Mouse (Mus musculus): ENCODE data around the gene Foxp1.

Gene Foxp1

GRCm38 (mm10) chr6:99142900-99143755, 379.4 kb downstream of the Foxp1 start:
- H3K27me3 ChIP-seq (ENCODE audit: control insufficient read depth, insufficient read depth, low read length, poor library complexity, severe bottlenecking) = no peaks in the 10 kb centered on the region
- H3K36me3 ChIP-seq (ENCODE audit: control insufficient read depth, insufficient read depth, low read length, poor library complexity, severe bottlenecking) = peaks cover 11% of the 10 kb centered on the region
- no peak for DNase-seq (ENCODE audit: low read depth, low spot score)

GRCm38 (mm10) chr6:99138041-99138440, 384.5 kb downstream of the Foxp1 start:
- DNase-seq (ENCODE audit: low read depth, low spot score) = no peak
- Histone ChIP-seq H3K36me3 (ENCODE audit: control insufficient read depth, insufficient read depth, low read length, poor library complexity, severe bottlenecking) (peaks cover 17% of the 10 kb centered on the region), H3K27me3 (ENCODE audit: control insufficient read depth, insufficient read depth, low read length, poor library complexity, severe bottlenecking) (no peaks in the 10 kb centered on the region)

GRCm38 (mm10) chr6:99137071-99137470, 385.4 kb downstream of the Foxp1 start:
- Histone ChIP-seq H3K27me3 (ENCODE audit: control insufficient read depth, insufficient read depth, low read length, poor library complexity, severe bottlenecking) (no peaks in the 10 kb centered on the region), H3K36me3 (ENCODE audit: control insufficient read depth, insufficient read depth, low read length, poor library complexity, severe bottlenecking) (peaks cover 17% of the 10 kb centered on the region)
- DNase-seq (ENCODE audit: low read depth, low spot score) = no peak

- peaks cover 17% of the 10 kb centered on the region for H3K36me3 ChIP-seq (ENCODE audit: control insufficient read depth, insufficient read depth, low read length, poor library complexity, severe bottlenecking)
- DNase-seq (ENCODE audit: low read depth, low spot score) = no peak
- H3K27me3 ChIP-seq (ENCODE audit: control insufficient read depth, insufficient read depth, low read length, poor library complexity, severe bottlenecking) = no peaks in the 10 kb centered on the region
Measured at GRCm38 (mm10) chr6:99135938-99136729, 386.4 kb downstream of the Foxp1 start.

- H3K27me3 ChIP-seq (ENCODE audit: control insufficient read depth, insufficient read depth, low read length, poor library complexity, severe bottlenecking) = no peaks in the 10 kb centered on the region
- no peak for DNase-seq (ENCODE audit: low read depth, low spot score)
- H3K36me3 ChIP-seq (ENCODE audit: control insufficient read depth, insufficient read depth, low read length, poor library complexity, severe bottlenecking) = peaks cover 7% of the 10 kb centered on the region
Measured at GRCm38 (mm10) chr6:99131815-99132214, 390.7 kb downstream of the Foxp1 start.

GRCm38 (mm10) chr6:99130758-99131410, 391.6 kb downstream of the Foxp1 start:
- peak; percentile 25 for DNase-seq (ENCODE audit: low read depth, low spot score)
- Histone ChIP-seq H3K36me3 (ENCODE audit: control insufficient read depth, insufficient read depth, low read length, poor library complexity, severe bottlenecking) (peaks cover 7% of the 10 kb centered on the region), H3K27me3 (ENCODE audit: control insufficient read depth, insufficient read depth, low read length, poor library complexity, severe bottlenecking) (no peaks in the 10 kb centered on the region)

GRCm38 (mm10) chr6:99126717-99127116, 395.8 kb downstream of the Foxp1 start:
- Histone ChIP-seq H3K36me3 (ENCODE audit: control insufficient read depth, insufficient read depth, low read length, poor library complexity, severe bottlenecking) (peaks cover 2% of the 10 kb centered on the region; the same call in 1 of the 2 replicates), H3K27me3 (ENCODE audit: control insufficient read depth, insufficient read depth, low read length, poor library complexity, severe bottlenecking) (no peaks in the 10 kb centered on the region)
- DNase-seq (ENCODE audit: low read depth, low spot score) = peak; percentile 71

GRCm38 (mm10) chr6:99120776-99121766, 401.4 kb downstream of the Foxp1 start:
- Histone ChIP-seq H3K27me3 (ENCODE audit: control insufficient read depth, insufficient read depth, low read length, poor library complexity, severe bottlenecking) (no peaks in the 10 kb centered on the region), H3K36me3 (ENCODE audit: control insufficient read depth, insufficient read depth, low read length, poor library complexity, severe bottlenecking) (peaks cover 9% of the 10 kb centered on the region; the same call in 1 of the 2 replicates)
- no peak for DNase-seq (ENCODE audit: low read depth, low spot score)

GRCm38 (mm10) chr6:99118534-99118933, 404.0 kb downstream of the Foxp1 start:
- H3K27me3 ChIP-seq (ENCODE audit: control insufficient read depth, insufficient read depth, low read length, poor library complexity, severe bottlenecking) = no peaks in the 10 kb centered on the region
- H3K36me3 ChIP-seq (ENCODE audit: control insufficient read depth, insufficient read depth, low read length, poor library complexity, severe bottlenecking) = peaks cover 11% of the 10 kb centered on the region; the same call in 1 of the 2 replicates
- no peak for DNase-seq (ENCODE audit: low read depth, low spot score)

- Histone ChIP-seq H3K27me3 (ENCODE audit: control insufficient read depth, insufficient read depth, low read length, poor library complexity, severe bottlenecking) (no peaks in the 10 kb centered on the region), H3K36me3 (ENCODE audit: control insufficient read depth, insufficient read depth, low read length, poor library complexity, severe bottlenecking) (peaks cover 14% of the 10 kb centered on the region; the same call in 1 of the 2 replicates)
- no peak for DNase-seq (ENCODE audit: low read depth, low spot score)
Measured at GRCm38 (mm10) chr6:99117411-99117810, 405.1 kb downstream of the Foxp1 start.

GRCm38 (mm10) chr6:99111856-99112255, 410.7 kb downstream of the Foxp1 start:
- no peak for DNase-seq (ENCODE audit: low read depth, low spot score)
- H3K36me3 ChIP-seq (ENCODE audit: control insufficient read depth, insufficient read depth, low read length, poor library complexity, severe bottlenecking) = peaks cover 7% of the 10 kb centered on the region; the same call in 1 of the 2 replicates
- H3K27me3 ChIP-seq (ENCODE audit: control insufficient read depth, insufficient read depth, low read length, poor library complexity, severe bottlenecking) = no peaks in the 10 kb centered on the region

- DNase-seq (ENCODE audit: low read depth, low spot score) = no peak
- Histone ChIP-seq H3K36me3 (ENCODE audit: control insufficient read depth, insufficient read depth, low read length, poor library complexity, severe bottlenecking) (peaks cover 4% of the 10 kb centered on the region; the same call in 1 of the 2 replicates), H3K27me3 (ENCODE audit: control insufficient read depth, insufficient read depth, low read length, poor library complexity, severe bottlenecking) (no peaks in the 10 kb centered on the region)
Measured at GRCm38 (mm10) chr6:99108417-99108816, 414.1 kb downstream of the Foxp1 start.

GRCm38 (mm10) chr6:99107674-99108073, 414.8 kb downstream of the Foxp1 start:
- no peak for DNase-seq (ENCODE audit: low read depth, low spot score)
- Histone ChIP-seq H3K27me3 (ENCODE audit: control insufficient read depth, insufficient read depth, low read length, poor library complexity, severe bottlenecking) (no peaks in the 10 kb centered on the region), H3K36me3 (ENCODE audit: control insufficient read depth, insufficient read depth, low read length, poor library complexity, severe bottlenecking) (no peaks in the 10 kb centered on the region; the same call in 1 of the 2 replicates)

- no peaks in the 10 kb centered on the region for H3K27me3 ChIP-seq (ENCODE audit: control insufficient read depth, insufficient read depth, low read length, poor library complexity, severe bottlenecking)
- no peaks in the 10 kb centered on the region; the same call in 1 of the 2 replicates for H3K36me3 ChIP-seq (ENCODE audit: control insufficient read depth, insufficient read depth, low read length, poor library complexity, severe bottlenecking)
- DNase-seq (ENCODE audit: low read depth, low spot score) = no peak
Measured at GRCm38 (mm10) chr6:99107081-99107482, 415.4 kb downstream of the Foxp1 start.

Measured in splenic B cell, adult 2 months (primary cell).